Mouse (Mus musculus): Measurements from ENCODE around the gene Uimc1.

DNA sequence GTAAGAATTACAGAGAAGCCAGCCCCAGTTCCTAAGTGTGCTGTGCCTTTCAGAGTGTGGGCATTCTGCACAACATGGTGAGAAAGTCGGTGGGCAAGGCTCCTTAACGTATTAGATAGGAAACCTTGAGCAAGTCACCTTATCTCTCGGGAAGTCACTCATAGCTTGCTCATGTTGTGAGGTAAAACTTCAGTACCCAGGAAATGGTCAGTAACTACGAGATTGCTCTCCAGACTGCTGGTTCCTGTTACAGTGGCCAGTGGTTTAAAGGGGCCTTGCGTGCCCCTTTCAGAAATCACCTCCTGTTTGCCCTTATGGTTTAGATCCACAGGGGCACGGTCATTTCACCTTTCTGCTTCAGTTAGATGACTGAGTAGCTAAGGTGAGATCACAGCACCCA lies 14.3 kb upstream of the Uimc1 start:
- no peak for TF ChIP-seq CTCF (IDR thresholded peaks at IDR 0.05; ENCODE audit: insufficient read depth, low read depth, low read length)
- TF ChIP-seq POLR2A (IDR thresholded peaks at IDR 0.05; ENCODE audit: insufficient read depth, low read depth, low read length): no peak
